ENCODE assay signal across 9 mouse cellular contexts in genomic region chr16:5722506-5722905, GRCm38 (mm10).
"Had no signal": no experiment of that assay in that cellular context is flagged by ENCODE, and none has a peak within 500 bp of the region (broad histone marks: within the 10 kb centered on the region; RNA-seq: fewer than 3 reads in every experiment).

No protein-coding gene starts in this region.

- DNase-seq: kidney, postnatal 4 days; liver, embryonic 13.5 days; lung, adult 2 months; lung, postnatal 14 days; lung, postnatal 4 days; retina, postnatal 1 day; right cerebral cortex, postnatal 25 days; spleen, adult 18-20 months; thymus, postnatal 25 days had no signal
